19 mouse cellular contexts compared by ENCODE assay signal in genomic region chr6:94692003-94692402, GRCm38 (mm10). TPM values are rescaled to one million over a fixed set of nuclear protein-coding genes. Genes with fewer than 3 reads are reported as not detected.
DNase-seq lines count a peak whose midpoint lies in the region; ATAC-seq and TF ChIP-seq lines count a peak whose summit lies in the region.
"Had no signal": no experiment of that assay in that cellular context is flagged by ENCODE, and none has a peak within 500 bp of the region (broad histone marks: within the 10 kb centered on the region; RNA-seq: fewer than 3 reads in every experiment).

No protein-coding gene starts in this region.

- no peaks in the 10 kb centered on the region for H3K36me3 ChIP-seq in heart, embryonic 12.5 days
- no peaks in the 10 kb centered on the region for H3K36me3 ChIP-seq in midbrain, embryonic 16.5 days (ENCODE audit: control insufficient read depth, insufficient read depth, low read length)
- H3K36me3 ChIP-seq in midbrain, embryonic 13.5 days = no peaks in the 10 kb centered on the region
- no peaks in the 10 kb centered on the region for H3K36me3 ChIP-seq in intestine, embryonic 14.5 days (ENCODE audit: control insufficient read depth, insufficient read depth, low read length)
- H3K36me3 ChIP-seq in stomach, embryonic 15.5 days = no peaks in the 10 kb centered on the region
- H3K36me3 ChIP-seq: forebrain, embryonic 15.5 days; heart, embryonic 13.5 days; limb, embryonic 10.5 days had no signal

- TF ChIP-seq CTCF in layer of hippocampus, adult 2 months (conservative IDR thresholded peaks at IDR 0.05) = no peak

- H3K9ac ChIP-seq in heart, embryonic 12.5 days = no peak overlapping the region
- no peak overlapping the region for H3K9ac ChIP-seq in midbrain, embryonic 16.5 days (ENCODE audit: low read depth, low read length)
- H3K9ac ChIP-seq in midbrain, embryonic 13.5 days (replicated peaks) = no peak overlapping the region
- H3K9ac ChIP-seq in intestine, embryonic 14.5 days (ENCODE audit: low read length) = no peak overlapping the region
- no peak overlapping the region for H3K9ac ChIP-seq in stomach, embryonic 15.5 days
- H3K9ac ChIP-seq: forebrain, embryonic 15.5 days; heart, embryonic 13.5 days; liver, embryonic 14.5 days had no signal

- H3K27ac ChIP-seq in heart, embryonic 12.5 days (ENCODE audit: poor library complexity, severe bottlenecking) = peak overlapping the region; percentile 28; the same call in 1 of the 2 replicates
- no peak overlapping the region for H3K27ac ChIP-seq in midbrain, embryonic 16.5 days (ENCODE audit: low read length)
- H3K27ac ChIP-seq in midbrain, embryonic 13.5 days = no peak overlapping the region
- no peak overlapping the region for H3K27ac ChIP-seq in intestine, embryonic 14.5 days (ENCODE audit: low read depth)
- H3K27ac ChIP-seq in stomach, embryonic 15.5 days = peak overlapping the region; percentile 46; the same call in 1 of the 2 replicates
- no peak overlapping the region for H3K27ac ChIP-seq in layer of hippocampus, adult 2 months
- H3K27ac ChIP-seq: forebrain, embryonic 15.5 days; heart, embryonic 13.5 days; limb, embryonic 10.5 days; liver, embryonic 14.5 days had no signal

- peaks cover 77% of the 10 kb centered on the region for H3K4me1 ChIP-seq in heart, embryonic 12.5 days (replicated peaks)
- peaks cover 4% of the 10 kb centered on the region for H3K4me1 ChIP-seq in midbrain, embryonic 16.5 days (ENCODE audit: control insufficient read depth, insufficient read depth, low read length)
- peaks cover 69% of the 10 kb centered on the region for H3K4me1 ChIP-seq in midbrain, embryonic 13.5 days (replicated peaks)
- H3K4me1 ChIP-seq in intestine, embryonic 14.5 days (replicated peaks; ENCODE audit: control insufficient read depth, insufficient read depth, low read length) = peaks cover 88% of the 10 kb centered on the region
- H3K4me1 ChIP-seq in stomach, embryonic 15.5 days = peaks cover 67% of the 10 kb centered on the region

- no peak for DNase-seq in heart, adult 8-10 months (ENCODE audit: low spot score)
- DNase-seq in intestine, embryonic 14.5 days (ENCODE audit: low spot score) = no peak
- no peak for DNase-seq in layer of hippocampus, adult 2 months (ENCODE audit: low spot score in 2 of 2)
- DNase-seq: cerebellum, postnatal 25 days; gastrocnemius, postnatal 25 days; kidney, postnatal 4 days; lung, postnatal 10 days; right cerebral cortex, postnatal 4 days; thymus, postnatal 25 days had no signal

- H3K4me2 ChIP-seq in heart, embryonic 12.5 days = no peak overlapping the region
- H3K4me2 ChIP-seq in midbrain, embryonic 16.5 days (ENCODE audit: low read length) = peak overlapping the region; percentile 8; the same call in 1 of the 2 replicates
- H3K4me2 ChIP-seq in midbrain, embryonic 13.5 days (replicated peaks) = no peak overlapping the region; the same call in 1 of the 2 replicates
- peak overlapping the region; percentile 3; the same call in 1 of the 2 replicates for H3K4me2 ChIP-seq in intestine, embryonic 14.5 days (ENCODE audit: low read length)
- H3K4me2 ChIP-seq in stomach, embryonic 15.5 days = peak overlapping the region; percentile 24; the same call in 1 of the 2 replicates
- H3K4me2 ChIP-seq: forebrain, embryonic 15.5 days had no signal

- WGBS in heart, embryonic 12.5 days = 76% methylated on average over 2 of the region's 2 CpGs
- 58% methylated on average over 2 of the region's 2 CpGs for WGBS in midbrain, embryonic 16.5 days
- 51% methylated on average over 2 of the region's 2 CpGs for WGBS in midbrain, embryonic 13.5 days
- 52% methylated on average over 2 of the region's 2 CpGs for WGBS in intestine, embryonic 14.5 days
- WGBS in stomach, embryonic 15.5 days = 41% methylated on average over 2 of the region's 2 CpGs

- H3K4me3 ChIP-seq in heart, embryonic 12.5 days = no peak overlapping the region
- H3K4me3 ChIP-seq in midbrain, embryonic 16.5 days (ENCODE audit: low read depth, low read length) = no peak overlapping the region
- no peak overlapping the region for H3K4me3 ChIP-seq in midbrain, embryonic 13.5 days (replicated peaks)
- no peak overlapping the region for H3K4me3 ChIP-seq in intestine, embryonic 14.5 days (ENCODE audit: low read depth, low read length)
- no peak overlapping the region for H3K4me3 ChIP-seq in stomach, embryonic 15.5 days (replicated peaks)
- H3K4me3 ChIP-seq in layer of hippocampus, adult 2 months = no peak overlapping the region
- H3K4me3 ChIP-seq: forebrain, embryonic 15.5 days; heart, embryonic 13.5 days; limb, embryonic 10.5 days; myocyte had no signal

- ATAC-seq in heart, embryonic 12.5 days (ENCODE audit: insufficient number of reproducible peaks, low FRiP score) = no peak
- ATAC-seq in midbrain, embryonic 16.5 days = no peak
- no peak for ATAC-seq in midbrain, embryonic 13.5 days
- ATAC-seq in intestine, embryonic 14.5 days (replicated peaks; ENCODE audit: low FRiP score, low TSS enrichment, low read depth) = no peak
- ATAC-seq in stomach, embryonic 15.5 days (ENCODE audit: insufficient read depth, low FRiP score, low read depth) = no peak
- no peak for ATAC-seq in inflammation-experienced regulatory T-cells, adult 6 months
- ATAC-seq: forebrain, embryonic 15.5 days had no signal

- H3K9me3 ChIP-seq in heart, embryonic 12.5 days (replicated peaks) = no peaks in the 10 kb centered on the region
- no peaks in the 10 kb centered on the region for H3K9me3 ChIP-seq in midbrain, embryonic 16.5 days (replicated peaks; ENCODE audit: control insufficient read depth, low read length, poor library complexity, severe bottlenecking)
- H3K9me3 ChIP-seq in midbrain, embryonic 13.5 days = no peaks in the 10 kb centered on the region
- no peaks in the 10 kb centered on the region for H3K9me3 ChIP-seq in intestine, embryonic 14.5 days (ENCODE audit: control insufficient read depth, low read length)
- no peaks in the 10 kb centered on the region for H3K9me3 ChIP-seq in stomach, embryonic 15.5 days
- H3K9me3 ChIP-seq: forebrain, embryonic 15.5 days; heart, embryonic 13.5 days; limb, embryonic 10.5 days had no signal

- H3K27me3 ChIP-seq in heart, embryonic 12.5 days (replicated peaks) = no peaks in the 10 kb centered on the region
- no peaks in the 10 kb centered on the region for H3K27me3 ChIP-seq in midbrain, embryonic 16.5 days (ENCODE audit: control insufficient read depth, insufficient read depth, low read depth, low read length)
- H3K27me3 ChIP-seq in midbrain, embryonic 13.5 days = no peaks in the 10 kb centered on the region
- no peaks in the 10 kb centered on the region for H3K27me3 ChIP-seq in intestine, embryonic 14.5 days (replicated peaks; ENCODE audit: control insufficient read depth, insufficient read depth, low read length)
- H3K27me3 ChIP-seq in stomach, embryonic 15.5 days (replicated peaks) = no peaks in the 10 kb centered on the region
- H3K27me3 ChIP-seq: forebrain, embryonic 15.5 days; heart, embryonic 13.5 days had no signal

RNA-seq across cellular contexts. Expression of gene Lrig1, which starts 8.0 kb away (rescaled TPM):
- 14.6 and 16.5 TPM in 2 replicates for polyA plus RNA-seq in heart, embryonic 12.5 days (2016; fragmentation: Nextera tagmentation; extraction: Ambion mirVana)
- total RNA-seq in heart, adult 8-10 months (2022) = 10 to 100 TPM; 27.0 to 36.3 (median 32.2) TPM
- polyA plus RNA-seq in midbrain, embryonic 16.5 days (2015; fragmentation: Nextera tagmentation; extraction: Ambion mirVana) = 8.6 and 14.2 TPM in 2 replicates
- polyA plus RNA-seq in midbrain, embryonic 13.5 days (2015; fragmentation: Nextera tagmentation; extraction: Ambion mirVana) = 10.5 and 11.4 TPM in 2 replicates
- polyA plus RNA-seq in intestine, embryonic 14.5 days (2014; fragmentation: Nextera tagmentation; extraction: Ambion mirVana) = 32.8 and 35.2 TPM in 2 replicates
- 25.7 TPM in 2 replicates for polyA plus RNA-seq in stomach, embryonic 15.5 days (2015; fragmentation: Nextera tagmentation; extraction: Ambion mirVana)
- total RNA-seq in layer of hippocampus, adult 2 months (2021) = 10 to 100 TPM; 26.2 to 27.4 TPM
- 10 to 100 TPM in 2 of 3 experiments, 1 to 10 TPM in 1; 7.4 to 47.9 (median 44.0) TPM for polyA plus RNA-seq in inflammation-experienced regulatory T-cells, adult 6 months (2017; shearing (Covaris generic))

Comparison
In these comparisons a context has a peak if more than half of its experiments do, and no peak if none do; other contexts are left out.
1. H3K4me2 ChIP-seq: peak in midbrain, embryonic 16.5 days (single experiment), intestine, embryonic 14.5 days (single experiment) and stomach, embryonic 15.5 days (single experiment); none in heart, embryonic 12.5 days (single experiment) and midbrain, embryonic 13.5 days (single experiment).
2. H3K27ac ChIP-seq: peak in heart, embryonic 12.5 days (single experiment) and stomach, embryonic 15.5 days (single experiment); none in midbrain, embryonic 16.5 days (single experiment), midbrain, embryonic 13.5 days (single experiment), intestine, embryonic 14.5 days (single experiment) and layer of hippocampus, adult 2 months (single experiment).